Mouse (Mus musculus) embryonic fibroblast, embryonic 13.5 days (primary cell): ENCODE results near the gene Mindy2.

Experiments
- CTCF ChIP-seq: IDR thresholded peaks from 2 replicates; pipeline ENCODE4 v1.5.1; 2011; ENCODE audit warnings: mild to moderate bottlenecking, control low read depth, low read length, moderate library complexity, borderline replicate concordance; ENCODE audit not compliant: insufficient read depth
- POLR2A ChIP-seq: IDR thresholded peaks from 2 replicates; pipeline ENCODE4 v1.6.1; 2011; ENCODE audit warnings: low read depth, mild to moderate bottlenecking, control low read depth, low read length, moderate library complexity

- TF ChIP-seq POLR2A = no peak
- no peak for TF ChIP-seq CTCF
Observed at GRCm38 (mm10) chr9:70562825-70563224, 94.1 kb downstream of the Mindy2 start.
